ENCODE assay signal across 22 mouse cellular contexts in the genomic region with DNA sequence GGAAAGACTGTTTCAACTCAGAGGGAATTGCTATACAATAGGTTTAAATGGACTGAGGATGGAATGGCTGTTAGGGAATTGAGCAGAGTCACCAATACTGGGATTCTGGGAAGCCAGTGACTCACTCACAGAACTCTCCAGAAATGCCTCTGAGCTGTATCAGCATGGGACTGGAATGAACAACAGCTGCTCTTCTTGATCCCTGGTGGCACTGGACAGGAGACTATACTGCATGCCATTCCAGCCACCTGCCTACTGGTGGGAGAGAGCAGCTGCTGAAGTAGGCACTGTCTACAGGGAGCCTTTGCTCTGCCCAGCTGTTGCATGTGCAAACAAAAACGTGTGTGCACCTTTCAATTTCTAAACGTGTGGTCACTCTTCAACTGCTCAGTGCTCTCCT.
DNase-seq lines count a peak whose midpoint lies in the region; ATAC-seq and TF ChIP-seq lines count a peak whose summit lies in the region.
"Had no signal": no experiment of that assay in that cellular context is flagged by ENCODE, and none has a peak within 500 bp of the region (broad histone marks: within the 10 kb centered on the region; RNA-seq: fewer than 3 reads in every experiment).

No protein-coding gene starts in this region.

- H3K27me3 ChIP-seq in embryonic facial prominence, embryonic 14.5 days (replicated peaks; ENCODE audit: control insufficient read depth, insufficient read depth, low read length), result no peaks in the 10 kb centered on the region
- no peaks in the 10 kb centered on the region for H3K27me3 ChIP-seq in embryonic facial prominence, embryonic 10.5 days (replicated peaks; ENCODE audit: low read depth, poor library complexity, severe bottlenecking)
- H3K27me3 ChIP-seq in limb, embryonic 13.5 days, result no peaks in the 10 kb centered on the region
- no peaks in the 10 kb centered on the region for H3K27me3 ChIP-seq in limb, embryonic 10.5 days (ENCODE audit: low read depth, poor library complexity, severe bottlenecking)
- H3K27me3 ChIP-seq in Patski, result no peaks in the 10 kb centered on the region
- H3K27me3 ChIP-seq: forebrain, embryonic 12.5 days; heart, embryonic 15.5 days had no signal

- POLR2A ChIA-PET in Patski (lab: Charles Lee), result no interaction called here

- no peaks in the 10 kb centered on the region for H3K9me3 ChIP-seq in embryonic facial prominence, embryonic 14.5 days (ENCODE audit: control insufficient read depth, low read length)
- H3K9me3 ChIP-seq in embryonic facial prominence, embryonic 10.5 days, result no peaks in the 10 kb centered on the region
- no peaks in the 10 kb centered on the region for H3K9me3 ChIP-seq in limb, embryonic 13.5 days
- H3K9me3 ChIP-seq in limb, embryonic 10.5 days (replicated peaks), result no peaks in the 10 kb centered on the region
- H3K9me3 ChIP-seq: forebrain, embryonic 12.5 days; G1E; heart, embryonic 15.5 days had no signal

- H3K4me3 ChIP-seq in embryonic facial prominence, embryonic 14.5 days (ENCODE audit: low read depth, low read length), result no peak overlapping the region
- no peak overlapping the region for H3K4me3 ChIP-seq in embryonic facial prominence, embryonic 10.5 days
- no peak overlapping the region for H3K4me3 ChIP-seq in limb, embryonic 13.5 days
- H3K4me3 ChIP-seq in limb, embryonic 10.5 days, result no peak overlapping the region
- H3K4me3 ChIP-seq: forebrain, embryonic 12.5 days; heart, adult 2 months; heart, embryonic 15.5 days had no signal

- peak; percentile 71 for DNase-seq in embryonic facial prominence, embryonic 14.5 days (ENCODE audit: low spot score)
- no peak for DNase-seq in embryonic facial prominence, embryonic 10.5 days (ENCODE audit: low spot score)
- DNase-seq in limb, embryonic 10.5 days (ENCODE audit: low spot score), result no peak
- DNase-seq in Patski (ENCODE audit: low read depth, low spot score), result peak; percentile 38
- DNase-seq in skeletal muscle tissue, adult 2 months (ENCODE audit: low read depth, low spot score), result peak; percentile 41
- no peak for DNase-seq in left cerebral cortex, adult 9 months (ENCODE audit: low spot score in 2 of 2)
- DNase-seq in layer of hippocampus, postnatal 10 days (ENCODE audit: low spot score in 2 of 2), result no peak
- DNase-seq: adrenal gland, adult 8-10 months; cerebellum, adult 11-12 months; cerebellum, postnatal 10 days; heart, adult 2 months; heart, postnatal 14 days; kidney, adult 8-10 months had no signal

- no peak for TF ChIP-seq CTCF in Patski (IDR thresholded peaks at IDR 0.05)

- no peak overlapping the region for H3K4me2 ChIP-seq in embryonic facial prominence, embryonic 14.5 days (ENCODE audit: low read depth, low read length)
- no peak overlapping the region for H3K4me2 ChIP-seq in limb, embryonic 13.5 days (replicated peaks)
- H3K4me2 ChIP-seq: forebrain, embryonic 12.5 days; heart, embryonic 11.5 days; heart, embryonic 15.5 days; hindbrain, embryonic 14.5 days had no signal

- CTCF ChIA-PET in Patski (lab: Charles Lee), result interaction anchor here (0.9 to 1.5 kb wide), 3 partner anchors 10 to 47 kb away, joined by 3 to 6 read pairs (median 3); no protein-coding TSS in a partner anchor

- H3K4me1 ChIP-seq in embryonic facial prominence, embryonic 14.5 days (ENCODE audit: control insufficient read depth, insufficient read depth, low read length), result no peaks in the 10 kb centered on the region
- H3K4me1 ChIP-seq in embryonic facial prominence, embryonic 10.5 days, result no peaks in the 10 kb centered on the region
- no peaks in the 10 kb centered on the region for H3K4me1 ChIP-seq in limb, embryonic 13.5 days
- H3K4me1 ChIP-seq in limb, embryonic 10.5 days, result no peaks in the 10 kb centered on the region
- H3K4me1 ChIP-seq: forebrain, embryonic 12.5 days; heart, embryonic 15.5 days had no signal

- no peak overlapping the region for H3K9ac ChIP-seq in embryonic facial prominence, embryonic 14.5 days (ENCODE audit: low read depth, low read length)
- H3K9ac ChIP-seq in limb, embryonic 13.5 days, result no peak overlapping the region
- H3K9ac ChIP-seq: forebrain, embryonic 12.5 days; heart, embryonic 15.5 days; hindbrain, embryonic 14.5 days had no signal

- in situ Hi-C loops in Patski (cut with MboI; ENCODE audit: low pct_unique_long_range_greater_than_20kb), result no loop called here

- no peaks in the 10 kb centered on the region for H3K36me3 ChIP-seq in embryonic facial prominence, embryonic 14.5 days (ENCODE audit: control insufficient read depth, insufficient read depth, low read length)
- H3K36me3 ChIP-seq in embryonic facial prominence, embryonic 10.5 days (replicated peaks), result no peaks in the 10 kb centered on the region
- H3K36me3 ChIP-seq in limb, embryonic 13.5 days, result no peaks in the 10 kb centered on the region
- H3K36me3 ChIP-seq in limb, embryonic 10.5 days, result no peaks in the 10 kb centered on the region
- H3K36me3 ChIP-seq: forebrain, embryonic 12.5 days; G1E; heart, embryonic 15.5 days had no signal

- ATAC-seq in embryonic facial prominence, embryonic 14.5 days (ENCODE audit: low read depth), result peak; percentile 70; the same call in 1 of the 2 replicates
- peak; percentile 75; the same call in 1 of the 2 replicates for ATAC-seq in limb, embryonic 13.5 days (ENCODE audit: low FRiP score, low read depth)
- ATAC-seq in Patski, result peak; percentile 93
- ATAC-seq: CD4-positive, CD25-positive, alpha-beta regulatory T cell, adult 4 months; forebrain, embryonic 16.5 days; intestine, postnatal 0 days had no signal

- H3K27ac ChIP-seq in embryonic facial prominence, embryonic 14.5 days (replicated peaks; ENCODE audit: low read depth, low read length), result no peak overlapping the region
- H3K27ac ChIP-seq in embryonic facial prominence, embryonic 10.5 days (replicated peaks), result no peak overlapping the region
- no peak overlapping the region for H3K27ac ChIP-seq in limb, embryonic 13.5 days
- no peak overlapping the region for H3K27ac ChIP-seq in limb, embryonic 10.5 days
- H3K27ac ChIP-seq: forebrain, embryonic 12.5 days; heart, adult 2 months; heart, embryonic 15.5 days; hindbrain, embryonic 14.5 days had no signal

- 74% methylated on average over 2 of the region's 2 CpGs for WGBS in embryonic facial prominence, embryonic 14.5 days
- 78% methylated on average over 2 of the region's 2 CpGs for WGBS in embryonic facial prominence, embryonic 10.5 days
- 43% methylated on average over 2 of the region's 2 CpGs for WGBS in limb, embryonic 13.5 days
- WGBS in limb, embryonic 10.5 days, result 72% methylated on average over 2 of the region's 2 CpGs

Comparison
In these comparisons a context has a peak if more than half of its experiments do, and no peak if none do; other contexts are left out.
1. DNase-seq: peak in embryonic facial prominence, embryonic 14.5 days (single experiment), Patski (single experiment) and skeletal muscle tissue, adult 2 months (single experiment); none in embryonic facial prominence, embryonic 10.5 days (single experiment), limb, embryonic 10.5 days (single experiment), left cerebral cortex, adult 9 months (0 of 2) and layer of hippocampus, postnatal 10 days (0 of 2).
2. Peak in every context shown above with its lines, with median percentiles within 50 percentile points of each other: ATAC-seq.